Mouse (Mus musculus) hindbrain, embryonic 11.5 days (tissue): Measurements from ENCODE around the gene Arhgef12. TPM values are rescaled to one million over a fixed set of nuclear protein-coding genes. Genes with fewer than 3 reads are reported as not detected.

Experiments
- ATAC-seq: fragments of 200-750 bp; cut with Nextera tagmentation; 2 replicates; pipeline ENCODE4 v1.8.0; 2017; ENCODE audit warnings: mild to moderate bottlenecking, moderate TSS enrichment, moderate library complexity; ENCODE audit not compliant: low FRiP score
- DNase-seq: peaks from one replicate; pipeline ENCODE4 v3.0.0-alpha.2; 2015; ENCODE audit warnings: low spot score
- H3K27ac ChIP-seq: fragments of 300-500 bp; sonication (generic); 2 replicates; pipeline ENCODE4 v1.5.1; 2014; ENCODE audit warnings: mild to moderate bottlenecking, low read depth, low read length
- H3K27me3 ChIP-seq: fragments of 300-500 bp; sonication (generic); 2 replicates; pipeline ENCODE4 v1.6.1; 2014; ENCODE audit warnings: mild to moderate bottlenecking, low read length, moderate library complexity, mixed read lengths; ENCODE audit not compliant: control insufficient read depth, insufficient read depth
- H3K36me3 ChIP-seq: fragments of 300-500 bp; sonication (generic); 2 replicates; pipeline ENCODE4 v1.6.1; 2014; ENCODE audit warnings: mild to moderate bottlenecking, low read length, moderate library complexity, mixed read lengths; ENCODE audit not compliant: control insufficient read depth, insufficient read depth
- H3K4me1 ChIP-seq: fragments of 300-500 bp; sonication (generic); replicated peaks from 2 replicates; pipeline ENCODE4 v1.6.1; 2014; ENCODE audit warnings: low read length, mixed read lengths; ENCODE audit not compliant: control insufficient read depth, insufficient read depth
- H3K4me2 ChIP-seq: fragments of 300-500 bp; sonication (generic); replicated peaks from 2 replicates; pipeline ENCODE4 v1.6.1; 2014; ENCODE audit warnings: mild to moderate bottlenecking, low read depth, low read length
- H3K4me3 ChIP-seq: fragments of 300-500 bp; sonication (generic); 2 replicates; pipeline ENCODE4 v1.5.1; 2014; ENCODE audit warnings: low read depth, low read length
- H3K9ac ChIP-seq: fragments of 300-500 bp; sonication (generic); 2 replicates; pipeline ENCODE4 v1.6.1; 2014; ENCODE audit warnings: low read depth, low read length
- H3K9me3 ChIP-seq: fragments of 300-500 bp; sonication (generic); 2 replicates; pipeline ENCODE4 v1.6.1; 2016; ENCODE audit warnings: low read length; ENCODE audit not compliant: control insufficient read depth
- WGBS: fragments of 180-500 bp; shearing (Covaris S2); extraction: QIAGEN DNeasy Blood & Tissue Kit; methylation state at CpG from one replicate; pipeline ENCODE4 v1.1.7; 2014; 5-methylcytosine and 5-hydroxymethylcytosine counted together
- polyA plus RNA-seq: library from polyadenylated mRNA; unstranded; fragments of >200 nt; fragmentation: Nextera tagmentation; extraction: Ambion mirVana; gene quantifications from 2 replicates; pipeline ENCODE4 v1.2.1, GENCODE M21; 2014

Gene Arhgef12
- polyA plus RNA-seq, 1 experiment from 2014 or later: 22.5 TPM

DNA sequence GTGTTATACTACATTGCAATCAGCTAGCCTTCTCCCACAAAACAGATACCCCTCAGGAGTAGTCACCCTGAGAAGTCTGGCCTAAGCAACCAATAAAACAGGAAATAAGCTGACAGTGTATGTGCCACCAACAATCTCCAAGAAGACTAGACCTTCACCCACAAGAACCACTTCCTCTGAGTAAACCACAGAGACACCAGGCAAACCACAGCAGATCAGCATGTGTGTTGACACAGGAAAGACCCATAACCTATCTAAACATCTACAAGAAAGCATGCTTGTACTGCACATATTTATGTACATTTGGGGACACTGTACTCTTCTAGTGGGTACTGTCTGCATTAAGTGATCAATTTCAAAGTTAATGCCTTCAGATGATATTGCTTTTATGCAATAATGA, 10.7 kb downstream of the Arhgef12 start:
- no peak overlapping the region for H3K27ac ChIP-seq
- H3K9me3 ChIP-seq: no peaks in the 10 kb centered on the region
- ATAC-seq (no peak), DNase-seq (no peak)
- no peaks in the 10 kb centered on the region for H3K36me3 ChIP-seq
- H3K4me2 ChIP-seq: no peak overlapping the region
- no peak overlapping the region for H3K9ac ChIP-seq
- H3K27me3 ChIP-seq: no peaks in the 10 kb centered on the region
- no peak overlapping the region for H3K4me3 ChIP-seq
- no peaks in the 10 kb centered on the region for H3K4me1 ChIP-seq

DNA sequence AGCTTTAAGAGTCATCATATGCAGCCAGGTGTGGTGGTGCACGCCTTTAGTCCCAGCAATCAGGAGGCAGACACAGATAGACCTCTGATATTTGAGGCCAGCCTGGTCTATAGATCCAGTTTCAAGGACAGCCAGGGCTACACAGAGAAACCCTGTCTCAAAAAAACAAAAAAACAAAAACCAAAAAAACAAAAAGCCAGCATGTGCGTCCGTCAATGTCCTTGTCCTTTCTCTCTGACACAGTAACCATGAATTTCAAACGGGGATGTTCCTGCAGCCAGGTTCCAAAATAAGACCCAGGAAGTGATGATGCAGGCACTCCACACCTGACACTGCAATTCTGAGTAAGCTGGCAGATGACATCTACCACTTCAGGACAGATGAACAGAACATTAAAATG, 12.2 kb downstream of the Arhgef12 start:
- no peak overlapping the region for H3K4me3 ChIP-seq
- no peaks in the 10 kb centered on the region for H3K4me1 ChIP-seq
- no peaks in the 10 kb centered on the region for H3K27me3 ChIP-seq
- 86% methylated on average over 4 of the region's 4 CpGs for WGBS
- no peaks in the 10 kb centered on the region for H3K9me3 ChIP-seq
- no peak for ATAC-seq
- no peak overlapping the region for H3K4me2 ChIP-seq
- H3K27ac ChIP-seq: no peak overlapping the region
- H3K36me3 ChIP-seq: no peaks in the 10 kb centered on the region
- DNase-seq: no peak
- no peak overlapping the region for H3K9ac ChIP-seq

DNA sequence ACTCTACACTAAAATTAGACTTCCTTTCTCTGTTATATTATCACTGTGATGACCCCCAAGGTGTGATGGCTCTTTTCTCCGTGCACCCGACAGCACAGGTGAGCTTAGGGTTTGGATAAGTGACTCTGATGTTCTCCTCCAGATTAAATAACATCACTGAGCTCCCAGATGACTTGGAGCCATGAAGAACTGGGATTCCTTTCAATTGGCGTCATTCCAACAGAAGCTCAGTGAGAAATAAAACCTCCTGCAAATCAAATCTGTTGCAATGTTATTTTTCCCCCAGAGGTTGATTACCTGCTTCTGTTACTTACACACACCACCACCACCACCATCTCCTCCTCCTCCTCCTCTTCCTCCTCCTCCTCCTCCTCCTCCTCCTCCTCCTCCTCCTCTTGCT, 13.2 kb downstream of the Arhgef12 start:
- Histone ChIP-seq H3K9me3 (no peaks in the 10 kb centered on the region), H3K27ac (no peak overlapping the region), H3K36me3 (no peaks in the 10 kb centered on the region), H3K27me3 (no peaks in the 10 kb centered on the region), H3K4me3 (no peak overlapping the region), H3K4me2 (no peak overlapping the region), H3K4me1 (no peaks in the 10 kb centered on the region), H3K9ac (no peak overlapping the region)
- DNase-seq (no peak), ATAC-seq (no peak)
- WGBS: 88% methylated on average over 3 of the region's 3 CpGs

DNA sequence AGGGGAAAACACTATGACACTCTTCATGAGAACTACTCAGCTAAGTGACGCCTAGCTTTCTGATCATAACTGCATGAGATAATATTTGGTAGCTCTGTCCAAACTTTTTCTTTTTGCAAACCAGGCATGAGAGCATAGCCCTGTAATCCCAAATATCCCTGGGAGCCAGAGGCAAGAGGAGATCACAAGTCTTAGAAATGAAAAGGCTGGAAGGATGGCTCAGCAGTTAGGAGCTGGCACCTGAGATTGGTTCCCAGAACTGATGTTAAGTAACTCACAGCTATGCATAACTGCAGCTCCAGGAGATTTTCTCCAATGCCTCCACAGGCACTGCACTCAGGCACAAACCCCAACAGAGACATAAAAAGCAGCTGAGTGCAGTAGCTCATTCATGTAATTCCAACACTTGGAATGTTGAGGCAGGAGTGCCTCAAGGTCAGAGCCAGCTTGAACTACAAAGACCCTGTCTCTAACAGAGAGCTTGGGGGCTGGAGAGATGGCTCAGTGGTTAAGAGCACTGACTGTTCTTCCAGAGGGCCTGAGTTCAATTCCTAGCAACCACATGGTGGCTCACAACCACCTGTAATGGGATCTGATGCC, 21.3 kb downstream of the Arhgef12 start:
- Histone ChIP-seq H3K27ac (no peak overlapping the region), H3K36me3 (no peaks in the 10 kb centered on the region), H3K9me3 (no peaks in the 10 kb centered on the region), H3K4me2 (no peak overlapping the region), H3K4me3 (no peak overlapping the region), H3K27me3 (no peaks in the 10 kb centered on the region), H3K9ac (no peak overlapping the region), H3K4me1 (no peaks in the 10 kb centered on the region)
- DNase-seq (no peak), ATAC-seq (no peak)
- WGBS: 95% methylated on average over 1 of the region's 1 CpGs

DNA sequence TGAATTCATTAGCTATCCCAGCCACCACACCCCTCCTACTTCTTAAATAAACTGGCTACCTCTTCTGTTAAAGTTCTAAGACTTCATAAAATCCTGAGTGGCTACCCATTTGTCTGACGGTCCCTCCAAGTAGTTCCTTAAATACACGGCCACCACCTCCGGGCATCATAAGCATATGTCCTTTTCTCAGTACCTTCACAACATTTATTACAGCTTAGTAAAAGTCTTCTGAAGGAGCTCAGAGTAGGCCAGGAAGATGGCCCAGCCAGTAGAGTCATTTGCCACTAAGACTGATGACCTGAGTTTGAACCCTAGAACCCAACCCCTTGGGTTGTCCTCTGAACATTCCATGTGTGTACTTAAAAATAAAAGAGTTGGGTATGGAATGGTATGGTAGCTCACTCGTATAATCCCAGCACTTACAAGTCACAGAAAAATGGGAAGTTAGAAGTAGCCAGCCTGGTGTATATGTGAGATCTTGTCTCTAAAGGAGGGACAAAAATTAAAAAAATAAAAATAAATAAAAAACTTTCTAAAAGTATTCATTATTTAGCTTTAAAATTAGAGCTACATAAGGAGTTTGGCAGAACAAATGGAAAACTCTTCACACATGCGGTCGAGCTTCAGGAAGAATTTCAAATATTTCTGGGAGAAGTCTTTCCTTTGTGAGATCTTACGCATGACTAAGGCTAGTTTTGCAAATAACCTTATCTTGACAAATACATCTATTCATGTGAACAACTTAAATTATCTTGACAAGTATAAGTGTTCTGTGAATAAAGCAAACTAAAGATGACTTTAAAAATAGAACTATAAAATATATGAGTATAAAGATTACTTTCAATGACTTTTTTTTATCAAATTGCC, 22.3 kb downstream of the Arhgef12 start:
- Histone ChIP-seq H3K9ac (no peak overlapping the region), H3K36me3 (no peaks in the 10 kb centered on the region), H3K4me3 (no peak overlapping the region), H3K27ac (no peak overlapping the region), H3K4me2 (no peak overlapping the region), H3K4me1 (no peaks in the 10 kb centered on the region), H3K27me3 (no peaks in the 10 kb centered on the region), H3K9me3 (no peaks in the 10 kb centered on the region)
- ATAC-seq: no peak
- WGBS: 85% methylated on average over 7 of the region's 7 CpGs
- no peak for DNase-seq

DNA sequence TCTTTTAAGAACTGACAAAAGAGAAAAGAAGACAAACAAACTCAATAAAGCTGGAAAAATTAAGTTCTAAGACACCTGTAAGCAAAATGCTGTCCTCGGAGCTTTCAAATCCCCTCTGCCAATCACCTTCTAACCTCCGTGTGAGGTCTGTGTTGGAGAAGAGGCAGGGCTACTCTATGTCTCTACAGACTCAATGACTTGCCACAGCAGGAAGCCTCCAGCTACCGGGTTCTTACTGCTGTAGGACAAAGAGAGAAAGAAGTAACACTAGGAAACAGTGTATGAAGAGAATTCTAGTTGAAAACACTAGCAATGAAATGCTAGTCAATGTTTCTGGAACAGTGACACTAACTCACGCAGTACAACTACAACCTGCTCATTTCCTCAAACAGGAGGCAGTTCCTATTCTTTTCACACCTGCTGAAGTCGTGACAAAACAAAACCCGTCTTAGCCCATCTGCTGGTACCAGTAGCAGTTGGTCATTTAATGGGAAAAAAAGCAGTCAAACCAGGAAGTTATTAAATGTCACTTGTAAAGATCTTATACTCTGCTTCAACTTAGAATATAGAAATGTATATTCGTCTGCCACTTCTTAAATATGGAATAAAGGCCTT, 23.5 kb downstream of the Arhgef12 start:
- Histone ChIP-seq H3K27ac (no peak overlapping the region), H3K27me3 (no peaks in the 10 kb centered on the region), H3K4me3 (no peak overlapping the region), H3K4me1 (no peaks in the 10 kb centered on the region), H3K36me3 (no peaks in the 10 kb centered on the region), H3K9ac (no peak overlapping the region), H3K9me3 (no peaks in the 10 kb centered on the region), H3K4me2 (no peak overlapping the region)
- ATAC-seq: no peak
- DNase-seq: no peak
- WGBS: 31% methylated on average over 7 of the region's 7 CpGs

DNA sequence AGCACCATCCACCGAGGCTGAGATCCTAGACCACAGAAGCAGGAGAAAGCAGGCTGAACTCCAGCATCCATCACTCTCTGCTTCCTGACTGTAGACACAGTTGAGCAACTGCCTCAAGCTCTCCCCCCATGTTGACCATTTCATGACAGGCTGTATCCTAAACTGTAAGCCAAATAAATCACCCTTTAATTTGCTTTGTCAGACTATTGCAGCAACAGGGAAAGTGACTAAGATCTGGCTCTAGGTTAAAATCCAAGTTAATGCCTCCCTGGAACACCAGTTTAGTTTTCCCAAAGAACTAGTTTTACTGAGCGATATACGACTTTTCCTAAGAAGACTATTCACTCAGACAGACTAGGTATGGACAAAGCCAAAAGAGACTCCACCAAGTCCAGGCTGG, 28.3 kb downstream of the Arhgef12 start:
- ATAC-seq: no peak

DNA sequence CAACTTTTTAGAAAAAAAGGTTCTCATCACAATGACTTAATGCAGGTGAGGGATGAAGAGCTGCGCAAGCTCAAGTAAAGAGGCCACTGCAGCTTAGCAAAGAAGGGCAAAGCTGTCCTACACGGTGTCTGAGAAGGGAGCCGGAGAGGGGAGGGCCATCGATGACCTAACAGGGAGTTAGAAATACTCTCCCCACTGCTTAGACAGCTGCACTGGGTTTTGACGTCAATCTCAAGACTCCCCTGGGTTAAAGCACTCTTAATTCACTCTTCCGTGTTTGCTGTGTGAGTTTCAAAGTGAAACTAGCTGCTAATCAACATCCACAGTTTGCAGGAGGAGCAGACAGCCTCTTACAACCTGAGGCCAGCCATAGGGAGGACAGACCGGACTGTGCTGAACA, 30.9 kb downstream of the Arhgef12 start:
- no peak for ATAC-seq
- H3K27me3 ChIP-seq: no peaks in the 10 kb centered on the region
- H3K4me3 ChIP-seq: no peak overlapping the region
- no peaks in the 10 kb centered on the region; the same call in 1 of the 2 replicates for H3K4me1 ChIP-seq
- no peaks in the 10 kb centered on the region for H3K9me3 ChIP-seq
- DNase-seq: no peak
- 80% methylated on average over 7 of the region's 7 CpGs for WGBS
- no peak overlapping the region for H3K27ac ChIP-seq
- no peak overlapping the region for H3K4me2 ChIP-seq
- no peak overlapping the region for H3K9ac ChIP-seq
- no peaks in the 10 kb centered on the region for H3K36me3 ChIP-seq

More for the DNA sequence above, 28.3 kb downstream of the Arhgef12 start:
- WGBS: 90% methylated on average over 3 of the region's 3 CpGs
- Histone ChIP-seq H3K4me2 (no peak overlapping the region), H3K4me3 (no peak overlapping the region), H3K27ac (no peak overlapping the region), H3K9ac (no peak overlapping the region), H3K4me1 (no peaks in the 10 kb centered on the region), H3K27me3 (no peaks in the 10 kb centered on the region), H3K36me3 (no peaks in the 10 kb centered on the region), H3K9me3 (no peaks in the 10 kb centered on the region)
- no peak for DNase-seq
